Mouse (Mus musculus) CD4-positive naive resting alpha-beta T cell, adult 57 days (primary cell): Measurements from ENCODE around the gene Dop1a. TPM values are rescaled to one million over a fixed set of nuclear protein-coding genes. Genes with fewer than 3 reads are reported as not detected.

Experiments used
- total RNA-seq: library from RNA; stranded (reverse); gene quantifications from one replicate; pipeline ENCODE4 v1.2.4, GENCODE M21; 2023

Gene Dop1a
- 105 TPM for total RNA-seq

GRCm38 (mm10) chr9:86466990-86467870, at the start of gene Dop1a:
Gene Dop1a, plus strand, starts transcription at chr9:86467154.

GRCm38 (mm10) chr9:86464151-86465105, 2.5 kb upstream of the Dop1a start, which contains the start of gene Ube2cbp:
Gene Ube2cbp, minus strand, starts transcription at chr9:86464950.

GRCm38 (mm10) chr9:86571540-86572135, 104.7 kb downstream of the Dop1a start, which contains the start of the genes Pgm3 and Rwdd2a:
Gene Pgm3, minus strand, starts transcription at chr9:86571842.
Gene Rwdd2a, plus strand, starts transcription at chr9:86571991.

Other genes with a start within 250 kb of the Dop1a start
- 5.2 TPM for gene Ube2cbp, start 2.2 kb upstream of the Dop1a start, total RNA-seq
- 14.2 TPM for gene Pgm3, start 104.7 kb downstream of the Dop1a start, total RNA-seq
- gene Rwdd2a, start 104.8 kb downstream of the Dop1a start, total RNA-seq = 2.2 TPM
- not detected for gene Me1, start 228.8 kb downstream of the Dop1a start, total RNA-seq